Mouse (Mus musculus): ENCODE data around the gene Ikzf2. TPM values are rescaled to one million over a fixed set of nuclear protein-coding genes. Genes with fewer than 3 reads are reported as not detected.

The Ikzf2 gene
- polyA plus RNA-seq, 1 experiment = 1.5 TPM

- no peaks in the 10 kb centered on the region for H3K4me1 ChIP-seq (ENCODE audit: control insufficient read depth, insufficient read depth, low read length)
- no peak overlapping the region for H3K27ac ChIP-seq (ENCODE audit: insufficient read depth, low read length)
- TF ChIP-seq CTCF (IDR thresholded peaks at IDR 0.05; ENCODE audit: extremely low read depth, insufficient read depth, low read length) = no peak
- no peak overlapping the region for H3K4me3 ChIP-seq (ENCODE audit: insufficient read depth, low read length)
Observed at GRCm38 (mm10) chr1:69535507-69535906, 151.5 kb downstream of the Ikzf2 start.

- TF ChIP-seq CTCF (IDR thresholded peaks at IDR 0.05; ENCODE audit: extremely low read depth, insufficient read depth, low read length) = no peak
- TF ChIP-seq POLR2A (IDR thresholded peaks at IDR 0.05; ENCODE audit: extremely low read depth, insufficient read depth, low read length) = no peak
- Histone ChIP-seq H3K4me3 (ENCODE audit: insufficient read depth, low read length) (no peak overlapping the region), H3K27ac (ENCODE audit: insufficient read depth, low read length) (no peak overlapping the region), H3K4me1 (ENCODE audit: control insufficient read depth, insufficient read depth, low read length) (no peaks in the 10 kb centered on the region)
Observed at GRCm38 (mm10) chr1:69533048-69533447, 154.0 kb downstream of the Ikzf2 start.

- Histone ChIP-seq H3K4me3 (ENCODE audit: insufficient read depth, low read length) (no peak overlapping the region), H3K4me1 (ENCODE audit: control insufficient read depth, insufficient read depth, low read length) (no peaks in the 10 kb centered on the region), H3K27ac (ENCODE audit: insufficient read depth, low read length) (no peak overlapping the region)
- TF ChIP-seq POLR2A (IDR thresholded peaks at IDR 0.05; ENCODE audit: extremely low read depth, insufficient read depth, low read length) (no peak), CTCF (IDR thresholded peaks at IDR 0.05; ENCODE audit: extremely low read depth, insufficient read depth, low read length) (no peak)
Observed at GRCm38 (mm10) chr1:69528696-69529095, 158.3 kb downstream of the Ikzf2 start.

- no peak for TF ChIP-seq POLR2A (IDR thresholded peaks at IDR 0.05; ENCODE audit: extremely low read depth, insufficient read depth, low read length)
- no peak for TF ChIP-seq CTCF (IDR thresholded peaks at IDR 0.05; ENCODE audit: extremely low read depth, insufficient read depth, low read length)
- no peaks in the 10 kb centered on the region for H3K4me1 ChIP-seq (ENCODE audit: control insufficient read depth, insufficient read depth, low read length)
- no peak overlapping the region for H3K27ac ChIP-seq (ENCODE audit: insufficient read depth, low read length)
- H3K4me3 ChIP-seq (ENCODE audit: insufficient read depth, low read length) = no peak overlapping the region
Observed at GRCm38 (mm10) chr1:69521656-69522055, 165.4 kb downstream of the Ikzf2 start.

GRCm38 (mm10) chr1:69519356-69519755 lies 167.7 kb downstream of the Ikzf2 start:
- H3K4me1 ChIP-seq (ENCODE audit: control insufficient read depth, insufficient read depth, low read length) = no peaks in the 10 kb centered on the region
- H3K4me3 ChIP-seq (ENCODE audit: insufficient read depth, low read length) = no peak overlapping the region
- no peak overlapping the region for H3K27ac ChIP-seq (ENCODE audit: insufficient read depth, low read length)
- no peak for TF ChIP-seq POLR2A (IDR thresholded peaks at IDR 0.05; ENCODE audit: extremely low read depth, insufficient read depth, low read length)
- TF ChIP-seq CTCF (IDR thresholded peaks at IDR 0.05; ENCODE audit: extremely low read depth, insufficient read depth, low read length) = no peak

GRCm38 (mm10) chr1:69518012-69518411 lies 169.0 kb downstream of the Ikzf2 start:
- H3K4me3 ChIP-seq (ENCODE audit: insufficient read depth, low read length) = no peak overlapping the region
- TF ChIP-seq POLR2A (IDR thresholded peaks at IDR 0.05; ENCODE audit: extremely low read depth, insufficient read depth, low read length) (no peak), CTCF (IDR thresholded peaks at IDR 0.05; ENCODE audit: extremely low read depth, insufficient read depth, low read length) (no peak)
- H3K4me1 ChIP-seq (ENCODE audit: control insufficient read depth, insufficient read depth, low read length) = no peaks in the 10 kb centered on the region
- H3K27ac ChIP-seq (ENCODE audit: insufficient read depth, low read length) = no peak overlapping the region

- no peak for TF ChIP-seq CTCF (IDR thresholded peaks at IDR 0.05; ENCODE audit: extremely low read depth, insufficient read depth, low read length)
- no peak for TF ChIP-seq POLR2A (IDR thresholded peaks at IDR 0.05; ENCODE audit: extremely low read depth, insufficient read depth, low read length)
- Histone ChIP-seq H3K4me1 (ENCODE audit: control insufficient read depth, insufficient read depth, low read length) (no peaks in the 10 kb centered on the region), H3K4me3 (ENCODE audit: insufficient read depth, low read length) (no peak overlapping the region), H3K27ac (ENCODE audit: insufficient read depth, low read length) (no peak overlapping the region)
Observed at GRCm38 (mm10) chr1:69516144-69516543, 170.9 kb downstream of the Ikzf2 start.

- H3K4me3 ChIP-seq (ENCODE audit: insufficient read depth, low read length) = no peak overlapping the region
- TF ChIP-seq POLR2A (IDR thresholded peaks at IDR 0.05; ENCODE audit: extremely low read depth, insufficient read depth, low read length) (no peak), CTCF (IDR thresholded peaks at IDR 0.05; ENCODE audit: extremely low read depth, insufficient read depth, low read length) (no peak)
- no peak overlapping the region for H3K27ac ChIP-seq (ENCODE audit: insufficient read depth, low read length)
- no peaks in the 10 kb centered on the region for H3K4me1 ChIP-seq (ENCODE audit: control insufficient read depth, insufficient read depth, low read length)
Observed at GRCm38 (mm10) chr1:69513595-69514250, 173.3 kb downstream of the Ikzf2 start.

GRCm38 (mm10) chr1:69508275-69508674 lies 178.8 kb downstream of the Ikzf2 start:
- no peak for TF ChIP-seq POLR2A (IDR thresholded peaks at IDR 0.05; ENCODE audit: extremely low read depth, insufficient read depth, low read length)
- TF ChIP-seq CTCF (IDR thresholded peaks at IDR 0.05; ENCODE audit: extremely low read depth, insufficient read depth, low read length) = no peak
- Histone ChIP-seq H3K4me3 (ENCODE audit: insufficient read depth, low read length) (no peak overlapping the region), H3K4me1 (ENCODE audit: control insufficient read depth, insufficient read depth, low read length) (no peaks in the 10 kb centered on the region), H3K27ac (ENCODE audit: insufficient read depth, low read length) (no peak overlapping the region)

GRCm38 (mm10) chr1:69507513-69507912 lies 179.5 kb downstream of the Ikzf2 start:
- Histone ChIP-seq H3K27ac (ENCODE audit: insufficient read depth, low read length) (no peak overlapping the region), H3K4me3 (ENCODE audit: insufficient read depth, low read length) (no peak overlapping the region), H3K4me1 (ENCODE audit: control insufficient read depth, insufficient read depth, low read length) (no peaks in the 10 kb centered on the region)
- TF ChIP-seq POLR2A (IDR thresholded peaks at IDR 0.05; ENCODE audit: extremely low read depth, insufficient read depth, low read length) (no peak), CTCF (IDR thresholded peaks at IDR 0.05; ENCODE audit: extremely low read depth, insufficient read depth, low read length) (no peak)
